Mouse (Mus musculus): Measurements from ENCODE around the gene Chrm3. TPM values are rescaled to one million over a fixed set of nuclear protein-coding genes. Genes with fewer than 3 reads are reported as not detected.
"Not testable (repeated sequence)": the region's sequence is repeated elsewhere in the genome, so short reads cannot be mapped to it uniquely, and the experiment has no call there.

The Chrm3 gene
- polyA plus RNA-seq, 1 experiment from 2014 or later, result 4.4 TPM

DNA sequence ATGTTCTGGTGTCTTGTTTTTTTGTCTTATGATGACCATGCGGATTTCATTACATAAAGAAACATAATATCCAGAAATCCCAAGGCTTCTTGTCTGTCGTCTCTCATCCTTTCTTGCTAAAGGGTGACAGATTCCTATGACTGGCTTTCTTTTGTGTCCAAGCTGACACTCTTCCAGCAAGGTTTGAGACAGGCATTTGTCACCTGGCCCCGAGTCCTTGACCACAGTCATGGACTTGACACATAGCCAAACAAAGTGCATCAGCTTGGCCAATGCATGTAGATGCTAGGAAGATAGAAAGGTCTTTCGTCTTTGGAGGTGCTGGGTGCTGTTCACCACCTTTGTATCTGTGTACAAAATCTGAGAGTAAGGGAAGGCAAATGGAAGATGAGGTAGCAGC, 480.2 kb downstream of the Chrm3 start:
- Histone ChIP-seq H3K9ac (no peak overlapping the region), H3K4me1 (no peaks in the 10 kb centered on the region), H3K4me3 (replicated peaks) (no peak overlapping the region), H3K27ac (no peak overlapping the region), H3K36me3 (no peaks in the 10 kb centered on the region), H3K4me2 (no peak overlapping the region), H3K9me3 (no peaks in the 10 kb centered on the region), H3K27me3 (replicated peaks) (no peaks in the 10 kb centered on the region)
- 85% methylated on average over 4 of the region's 4 CpGs for WGBS
- no peak for ATAC-seq (ENCODE audit: insufficient read depth, low FRiP score, low read depth)

DNA sequence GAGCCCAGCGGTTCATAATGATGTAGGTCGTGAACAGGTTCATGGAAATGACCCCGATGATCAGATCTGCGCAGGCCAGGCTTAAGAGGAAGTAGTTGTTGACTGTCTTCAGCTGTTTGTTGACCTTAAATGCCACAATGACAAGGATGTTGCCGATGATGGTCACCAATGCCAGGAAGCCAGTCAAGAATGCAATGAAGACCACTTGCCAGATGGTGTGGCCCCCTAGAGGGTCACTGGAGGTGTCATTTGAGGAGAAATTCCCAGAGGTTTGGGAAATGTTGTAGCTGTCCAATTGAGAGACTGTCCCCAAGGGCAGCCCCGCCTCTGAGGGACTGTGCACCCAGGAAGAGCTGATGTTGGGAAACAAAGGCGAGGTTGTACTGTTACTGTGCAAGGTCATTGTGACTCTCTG, 482.0 kb downstream of the Chrm3 start:
- 86% methylated on average over 7 of the region's 7 CpGs for WGBS

DNA sequence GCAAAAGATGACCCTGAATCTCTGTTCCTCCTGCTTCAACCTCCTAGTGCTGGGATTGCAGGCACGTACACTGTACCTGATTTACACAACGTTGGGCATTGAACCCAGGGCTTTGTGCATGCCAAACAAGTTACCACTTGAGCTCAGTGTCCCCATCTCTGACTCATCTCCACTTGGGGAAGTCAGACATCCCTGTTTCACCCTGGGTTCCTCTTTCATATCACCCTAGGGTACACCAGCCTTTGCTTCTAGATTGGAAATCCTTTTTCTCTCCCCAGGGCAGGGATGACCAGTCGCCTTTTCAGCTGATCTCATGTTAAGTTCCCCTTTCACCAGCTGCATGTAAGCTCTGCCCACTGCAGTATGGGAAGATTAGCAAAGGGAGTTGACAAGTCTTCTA, 487.3 kb downstream of the Chrm3 start:
- Histone ChIP-seq H3K27ac (no peak overlapping the region), H3K4me3 (replicated peaks) (no peak overlapping the region), H3K9ac (no peak overlapping the region), H3K9me3 (no peaks in the 10 kb centered on the region), H3K27me3 (replicated peaks) (no peaks in the 10 kb centered on the region), H3K4me2 (no peak overlapping the region), H3K36me3 (no peaks in the 10 kb centered on the region), H3K4me1 (no peaks in the 10 kb centered on the region)
- 67% methylated on average over 3 of the region's 3 CpGs for WGBS
- ATAC-seq (ENCODE audit: insufficient read depth, low FRiP score, low read depth), result no peak

More for the DNA sequence above, 482.0 kb downstream of the Chrm3 start:
- Histone ChIP-seq H3K4me3 (replicated peaks) (no peak overlapping the region), H3K27ac (no peak overlapping the region), H3K36me3 (no peaks in the 10 kb centered on the region), H3K4me2 (no peak overlapping the region), H3K9me3 (no peaks in the 10 kb centered on the region), H3K9ac (no peak overlapping the region), H3K4me1 (no peaks in the 10 kb centered on the region), H3K27me3 (replicated peaks) (no peaks in the 10 kb centered on the region)
- ATAC-seq (ENCODE audit: insufficient read depth, low FRiP score, low read depth), result no peak

- no peak for ATAC-seq (ENCODE audit: insufficient read depth, low FRiP score, low read depth)
- WGBS, result 89% methylated on average over 2 of the region's 2 CpGs
- Histone ChIP-seq H3K4me2 (no peak overlapping the region), H3K4me3 (replicated peaks) (no peak overlapping the region), H3K36me3 (no peaks in the 10 kb centered on the region), H3K27me3 (replicated peaks) (no peaks in the 10 kb centered on the region), H3K9me3 (no peaks in the 10 kb centered on the region), H3K4me1 (no peaks in the 10 kb centered on the region), H3K9ac (no peak overlapping the region), H3K27ac (no peak overlapping the region)
Observed at GRCm38 (mm10) chr13:9866161-9866560, 494.5 kb downstream of the Chrm3 start.

DNA sequence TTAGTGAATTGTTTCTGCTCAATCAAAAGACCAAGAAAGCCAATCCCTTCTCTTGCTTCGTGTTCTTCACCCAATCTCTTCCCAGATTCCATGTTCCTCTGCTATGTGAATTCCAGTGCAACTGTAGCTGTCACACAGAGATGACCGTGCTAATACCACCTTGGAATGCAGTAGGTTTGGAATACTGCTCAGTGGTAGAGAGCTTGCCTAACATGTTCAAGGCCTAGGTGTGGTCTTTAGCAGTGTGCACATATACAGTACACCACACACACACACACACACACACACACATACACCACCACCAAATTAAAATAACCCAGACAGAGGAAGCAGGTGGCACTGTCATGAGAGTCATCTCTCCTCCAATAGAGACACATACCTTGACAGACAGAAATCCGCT, 513.1 kb downstream of the Chrm3 start:
- no peaks in the 10 kb centered on the region for H3K4me1 ChIP-seq
- no peak overlapping the region for H3K4me2 ChIP-seq
- no peak overlapping the region for H3K9ac ChIP-seq
- WGBS, result 74% methylated on average over 3 of the region's 3 CpGs
- H3K9me3 ChIP-seq, result no peaks in the 10 kb centered on the region
- H3K4me3 ChIP-seq (replicated peaks), result no peak overlapping the region
- H3K36me3 ChIP-seq, result no peaks in the 10 kb centered on the region
- no peak overlapping the region for H3K27ac ChIP-seq
- no peaks in the 10 kb centered on the region for H3K27me3 ChIP-seq (replicated peaks)
- ATAC-seq (ENCODE audit: insufficient read depth, low FRiP score, low read depth), result no peak

GRCm38 (mm10) chr13:9846543-9847434, 513.9 kb downstream of the Chrm3 start:
- H3K36me3 ChIP-seq, result no peaks in the 10 kb centered on the region
- H3K4me2 ChIP-seq, result no peak overlapping the region; the same call in 1 of the 2 replicates
- peak; percentile 79 for ATAC-seq (ENCODE audit: insufficient read depth, low FRiP score, low read depth)
- no peaks in the 10 kb centered on the region for H3K27me3 ChIP-seq (replicated peaks)
- no peak overlapping the region for H3K9ac ChIP-seq
- H3K27ac ChIP-seq, result no peak overlapping the region
- H3K9me3 ChIP-seq, result no peaks in the 10 kb centered on the region
- H3K4me1 ChIP-seq, result no peaks in the 10 kb centered on the region
- WGBS, result 32% methylated on average over 14 of the region's 14 CpGs
- H3K4me3 ChIP-seq (replicated peaks), result 0 out of 2 replicates have a peak overlapping the region, but pooled peaks have one; percentile 4

DNA sequence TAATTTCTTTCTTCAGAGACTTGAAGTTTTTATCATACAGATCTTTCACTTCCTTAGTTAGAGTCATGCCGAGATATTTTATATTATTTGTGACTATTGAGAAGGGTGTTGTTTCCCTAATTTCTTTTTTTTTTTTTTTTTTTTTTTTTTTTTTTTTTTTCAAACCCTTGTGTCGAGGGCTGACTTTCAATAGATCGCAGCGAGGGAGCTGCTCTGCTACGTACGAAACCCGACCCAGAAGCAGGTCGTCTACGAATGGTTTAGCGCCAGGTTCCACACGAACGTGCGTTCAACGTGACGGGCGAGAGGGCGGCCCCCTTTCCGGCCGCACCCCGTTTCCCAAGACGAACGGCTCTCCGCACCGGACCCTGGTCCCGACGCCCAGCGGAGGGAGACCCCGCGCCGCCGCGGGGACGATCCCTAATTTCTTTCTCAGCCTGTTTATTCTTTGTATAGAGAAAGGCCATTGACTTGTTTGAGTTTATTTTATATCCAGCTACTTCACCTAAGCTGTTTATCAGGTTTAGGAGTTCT, 526.4 kb downstream of the Chrm3 start:
- H3K4me3 ChIP-seq (replicated peaks); H3K9ac ChIP-seq; H3K27ac ChIP-seq; H3K36me3 ChIP-seq; H3K27me3 ChIP-seq (replicated peaks); H3K4me1 ChIP-seq; H3K9me3 ChIP-seq; H3K4me2 ChIP-seq: not testable (repeated sequence)
- WGBS, result 68% methylated on average over 33 of the region's 33 CpGs
- ATAC-seq (ENCODE audit: insufficient read depth, low FRiP score, low read depth), result peak; percentile 92

GRCm38 (mm10) chr13:9826227-9826626, 534.4 kb downstream of the Chrm3 start:
- H3K27me3 ChIP-seq (replicated peaks), result no peaks in the 10 kb centered on the region
- H3K9ac ChIP-seq, result no peak overlapping the region
- H3K27ac ChIP-seq, result no peak overlapping the region
- no peak for ATAC-seq (ENCODE audit: insufficient read depth, low FRiP score, low read depth)
- no peak overlapping the region for H3K4me2 ChIP-seq
- H3K4me3 ChIP-seq (replicated peaks), result no peak overlapping the region
- no peaks in the 10 kb centered on the region for H3K9me3 ChIP-seq
- 71% methylated on average over 5 of the region's 5 CpGs for WGBS
- no peaks in the 10 kb centered on the region for H3K4me1 ChIP-seq
- H3K36me3 ChIP-seq, result no peaks in the 10 kb centered on the region

Small RNAs within 50 kb of the gene (microRNA-seq; reads per million reads assigned to microRNA genes)
- 0.58 reads per million for gene Gm24187

All from stomach, embryonic 15.5 days (tissue).